ENCODE assay signal across 27 mouse cellular contexts in genomic region chr11:106543006-106543405, GRCm38 (mm10). TPM values are rescaled to one million over a fixed set of nuclear protein-coding genes. Genes with fewer than 3 reads are reported as not detected.
DNase-seq lines count a peak whose midpoint lies in the region; ATAC-seq and TF ChIP-seq lines count a peak whose summit lies in the region.
"Had no signal": no experiment of that assay in that cellular context is flagged by ENCODE, and none has a peak within 500 bp of the region (broad histone marks: within the 10 kb centered on the region; RNA-seq: fewer than 3 reads in every experiment).

No protein-coding gene starts in this region.

- no peak for TF ChIP-seq CTCF in thymus, adult 2 months (IDR thresholded peaks at IDR 0.05; ENCODE audit: borderline replicate concordance, control insufficient read depth, extremely low read depth, insufficient read depth, low read length, poor library complexity)

- peaks cover 3% of the 10 kb centered on the region; the same call in 1 of the 2 replicates for H3K4me1 ChIP-seq in liver, embryonic 11.5 days (replicated peaks; ENCODE audit: control insufficient read depth, insufficient read depth, low read length)
- peaks cover 54% of the 10 kb centered on the region for H3K4me1 ChIP-seq in thymus, adult 2 months (replicated peaks; ENCODE audit: control insufficient read depth, insufficient read depth, low read length)
- no peaks in the 10 kb centered on the region; the same call in 1 of the 2 replicates for H3K4me1 ChIP-seq in liver, embryonic 16.5 days (ENCODE audit: control insufficient read depth, low read depth, low read length)
- H3K4me1 ChIP-seq: forebrain, embryonic 13.5 days; hindbrain, embryonic 10.5 days had no signal

- H3K9me3 ChIP-seq in liver, embryonic 11.5 days (ENCODE audit: control insufficient read depth, low read length): no peaks in the 10 kb centered on the region
- no peaks in the 10 kb centered on the region for H3K9me3 ChIP-seq in liver, embryonic 16.5 days (replicated peaks; ENCODE audit: control insufficient read depth, low read length)
- H3K9me3 ChIP-seq: embryonic facial prominence, embryonic 10.5 days; embryonic facial prominence, embryonic 13.5 days; forebrain, embryonic 13.5 days; heart, embryonic 12.5 days; heart, embryonic 15.5 days; hindbrain, embryonic 10.5 days; hindbrain, embryonic 13.5 days had no signal

- H3K4me3 ChIP-seq in liver, embryonic 11.5 days (ENCODE audit: low read depth, low read length): no peak overlapping the region
- no peak overlapping the region for H3K4me3 ChIP-seq in thymus, adult 2 months (ENCODE audit: control insufficient read depth, insufficient read depth, low read length)
- H3K4me3 ChIP-seq in liver, embryonic 16.5 days (ENCODE audit: low read depth, low read length): no peak overlapping the region
- H3K4me3 ChIP-seq: embryonic facial prominence, embryonic 10.5 days; embryonic facial prominence, embryonic 13.5 days; erythroblast, embryonic 14.5 days; forebrain, embryonic 13.5 days; heart, embryonic 12.5 days; heart, embryonic 15.5 days; hindbrain, embryonic 10.5 days; hindbrain, embryonic 13.5 days had no signal

- no peak overlapping the region for H3K27ac ChIP-seq in liver, embryonic 11.5 days (ENCODE audit: low read depth, low read length)
- H3K27ac ChIP-seq in thymus, adult 2 months (ENCODE audit: control insufficient read depth, insufficient read depth, low read length): peak overlapping the region; percentile 41; the same call in 1 of the 2 replicates
- no peak overlapping the region for H3K27ac ChIP-seq in liver, embryonic 16.5 days (ENCODE audit: low read length)
- H3K27ac ChIP-seq: embryonic facial prominence, embryonic 10.5 days; embryonic facial prominence, embryonic 13.5 days; forebrain, embryonic 13.5 days; heart, embryonic 15.5 days; hindbrain, embryonic 10.5 days had no signal

- peaks cover 7% of the 10 kb centered on the region for H3K36me3 ChIP-seq in liver, embryonic 11.5 days (ENCODE audit: control insufficient read depth, insufficient read depth, low read length)
- no peaks in the 10 kb centered on the region; the same call in 1 of the 2 replicates for H3K36me3 ChIP-seq in thymus, adult 2 months (ENCODE audit: control insufficient read depth, insufficient read depth, low read length)
- H3K36me3 ChIP-seq in liver, embryonic 16.5 days (ENCODE audit: control insufficient read depth, insufficient read depth): peaks cover 3% of the 10 kb centered on the region

- DNase-seq in liver: peak; percentile 17
- no peak for DNase-seq in liver, embryonic 11.5 days (ENCODE audit: low spot score)
- DNase-seq in thymus, adult 2 months: no peak
- DNase-seq in thymus, postnatal 0 days (ENCODE audit: low spot score): no peak
- no peak for DNase-seq in right cerebral cortex, adult 2 months (ENCODE audit: low spot score in 2 of 2)
- DNase-seq in frontal cortex, postnatal 36 days (ENCODE audit: low spot score in 2 of 2): no peak
- DNase-seq: adrenal gland, adult 8-10 months; adrenal gland, postnatal 25 days; cerebellum, adult 11-12 months; cerebellum, adult 8-10 months; cerebellum, postnatal 10 days; cerebellum, postnatal 36 days; embryo, embryonic 11 days; gastrocnemius, postnatal 25 days; heart, adult 18-20 months; heart, postnatal 10 days; heart, postnatal 36 days had no signal

- no peak overlapping the region for H3K9ac ChIP-seq in liver, embryonic 11.5 days (ENCODE audit: low read depth, low read length)
- H3K9ac ChIP-seq in liver, embryonic 16.5 days (ENCODE audit: low read depth, low read length): no peak overlapping the region
- H3K9ac ChIP-seq: embryonic facial prominence, embryonic 13.5 days; forebrain, embryonic 13.5 days; heart, embryonic 12.5 days; heart, embryonic 15.5 days; hindbrain, embryonic 13.5 days had no signal

- no peak for ATAC-seq in liver, embryonic 11.5 days (replicated peaks; ENCODE audit: low FRiP score)
- ATAC-seq in liver, embryonic 16.5 days (ENCODE audit: low read depth): peak; percentile 59
- ATAC-seq: forebrain, embryonic 13.5 days; forebrain, embryonic 16.5 days had no signal

- TF ChIP-seq POLR2A in thymus, adult 2 months (IDR thresholded peaks at IDR 0.05; ENCODE audit: control insufficient read depth, extremely low read depth, insufficient read depth, low read length, poor library complexity): no peak

- H3K27me3 ChIP-seq in liver, embryonic 11.5 days (replicated peaks; ENCODE audit: control insufficient read depth, insufficient read depth, low read length): no peaks in the 10 kb centered on the region
- H3K27me3 ChIP-seq in thymus, adult 2 months (ENCODE audit: control insufficient read depth, insufficient read depth, low read length): no peaks in the 10 kb centered on the region
- no peaks in the 10 kb centered on the region for H3K27me3 ChIP-seq in liver, embryonic 16.5 days (ENCODE audit: control insufficient read depth, insufficient read depth, low read depth, low read length)
- H3K27me3 ChIP-seq: embryonic facial prominence, embryonic 13.5 days; forebrain, embryonic 13.5 days; heart, embryonic 12.5 days; heart, embryonic 15.5 days; hindbrain, embryonic 13.5 days had no signal

- WGBS in liver, embryonic 11.5 days: 81% methylated on average over 13 of the region's 13 CpGs
- WGBS in thymus, adult 2 months: 96% methylated on average over 13 of the region's 13 CpGs
- 74% methylated on average over 13 of the region's 13 CpGs for WGBS in liver, embryonic 16.5 days (ENCODE audit: insufficient replicate concordance)

- no peak overlapping the region for H3K4me2 ChIP-seq in liver, embryonic 11.5 days
- no peak overlapping the region for H3K4me2 ChIP-seq in liver, embryonic 16.5 days (ENCODE audit: low read depth, low read length)
- H3K4me2 ChIP-seq: embryonic facial prominence, embryonic 13.5 days; forebrain, embryonic 13.5 days; heart, embryonic 12.5 days; heart, embryonic 15.5 days; hindbrain, embryonic 13.5 days had no signal

RNA-seq across cellular contexts. Expression of gene Ern1, which starts 55.4 kb away (rescaled TPM):
- 6.3 and 7.5 TPM in 2 replicates for polyA plus RNA-seq in liver, embryonic 11.5 days (2014; fragmentation: Nextera tagmentation; extraction: Ambion mirVana)
- polyA plus RNA-seq in thymus, adult 2 months (2012; rRNA removed): 18.1 and 21.9 TPM in 2 replicates
- 2.4 and 3.6 TPM in 2 replicates for polyA plus RNA-seq in thymus, postnatal 0 days (2015; fragmentation: Nextera tagmentation; extraction: Ambion mirVana)
- polyA plus RNA-seq in liver, embryonic 16.5 days (2015; fragmentation: Nextera tagmentation; extraction: Ambion mirVana): 4.7 and 5.2 TPM in 2 replicates
